Mouse (Mus musculus): Measurements from ENCODE around the gene Gtse1. TPM values are rescaled to one million over a fixed set of nuclear protein-coding genes. Genes with fewer than 3 reads are reported as not detected.

Gtse1 gene
- polyA plus RNA-seq, 1 experiment from 2014 or later, result 24.8 TPM

GRCm38 (mm10) chr15:85908660-85909491 lies 49.3 kb downstream of the Gtse1 start:
- Histone ChIP-seq H3K27ac (no peak overlapping the region), H3K9me3 (replicated peaks) (no peaks in the 10 kb centered on the region), H3K9ac (no peak overlapping the region), H3K36me3 (no peaks in the 10 kb centered on the region), H3K4me3 (no peak overlapping the region), H3K4me2 (replicated peaks) (no peak overlapping the region), H3K27me3 (no peaks in the 10 kb centered on the region), H3K4me1 (peaks cover 13% of the 10 kb centered on the region)
- WGBS, result 88% methylated on average over 7 of the region's 7 CpGs
- ATAC-seq (ENCODE audit: low FRiP score), result no peak

GRCm38 (mm10) chr15:85909492-85909829 lies 49.9 kb downstream of the Gtse1 start:
- Histone ChIP-seq H3K27ac (peak overlapping the region; percentile 13; the same call in 1 of the 2 replicates), H3K9me3 (replicated peaks) (no peaks in the 10 kb centered on the region), H3K4me1 (peaks cover 13% of the 10 kb centered on the region), H3K4me3 (no peak overlapping the region), H3K4me2 (replicated peaks) (no peak overlapping the region), H3K27me3 (no peaks in the 10 kb centered on the region), H3K9ac (no peak overlapping the region), H3K36me3 (no peaks in the 10 kb centered on the region)
- 97% methylated on average over 3 of the region's 3 CpGs for WGBS
- no peak for ATAC-seq (ENCODE audit: low FRiP score)

- H3K4me1 ChIP-seq, result peaks cover 9% of the 10 kb centered on the region; the same call in 1 of the 2 replicates
- 61% methylated on average over 10 of the region's 10 CpGs for WGBS
- H3K27me3 ChIP-seq, result no peaks in the 10 kb centered on the region
- H3K4me3 ChIP-seq, result no peak overlapping the region
- H3K9ac ChIP-seq, result no peak overlapping the region
- H3K4me2 ChIP-seq (replicated peaks), result no peak overlapping the region
- peak overlapping the region; percentile 13; the same call in 1 of the 2 replicates for H3K27ac ChIP-seq
- no peaks in the 10 kb centered on the region for H3K36me3 ChIP-seq
- no peak for ATAC-seq (ENCODE audit: low FRiP score)
- H3K9me3 ChIP-seq (replicated peaks), result no peaks in the 10 kb centered on the region
Observed at GRCm38 (mm10) chr15:85909931-85910330, 50.4 kb downstream of the Gtse1 start.

- H3K36me3 ChIP-seq, result peaks cover 9% of the 10 kb centered on the region
- no peak overlapping the region for H3K4me2 ChIP-seq (replicated peaks)
- no peak overlapping the region for H3K27ac ChIP-seq
- H3K9me3 ChIP-seq (replicated peaks), result 0 out of 2 replicates have a peak, but pooled peaks cover 5% of the 10 kb centered on the region
- 37% methylated on average over 2 of the region's 2 CpGs for WGBS
- no peak overlapping the region for H3K9ac ChIP-seq
- no peak for ATAC-seq (ENCODE audit: low FRiP score)
- H3K27me3 ChIP-seq, result no peaks in the 10 kb centered on the region
- H3K4me3 ChIP-seq, result no peak overlapping the region
- H3K4me1 ChIP-seq, result 0 out of 2 replicates have a peak, but pooled peaks cover 6% of the 10 kb centered on the region
Observed at GRCm38 (mm10) chr15:85913605-85914004, 54.1 kb downstream of the Gtse1 start.

GRCm38 (mm10) chr15:85919191-85919891 lies 59.8 kb downstream of the Gtse1 start:
- Histone ChIP-seq H3K4me2 (replicated peaks) (no peak overlapping the region), H3K9me3 (replicated peaks) (0 out of 2 replicates have a peak, but pooled peaks cover 5% of the 10 kb centered on the region), H3K27ac (no peak overlapping the region), H3K4me3 (no peak overlapping the region), H3K36me3 (peaks cover 19% of the 10 kb centered on the region), H3K27me3 (no peaks in the 10 kb centered on the region), H3K4me1 (no peaks in the 10 kb centered on the region), H3K9ac (no peak overlapping the region)
- no peak for ATAC-seq (ENCODE audit: low FRiP score)
- 46% methylated on average over 8 of the region's 8 CpGs for WGBS

GRCm38 (mm10) chr15:85919892-85920248 lies 60.3 kb downstream of the Gtse1 start:
- no peak overlapping the region for H3K4me2 ChIP-seq (replicated peaks)
- H3K9ac ChIP-seq, result no peak overlapping the region
- H3K4me3 ChIP-seq, result no peak overlapping the region
- WGBS, result 46% methylated on average over 8 of the region's 8 CpGs
- no peak overlapping the region for H3K27ac ChIP-seq
- ATAC-seq (ENCODE audit: low FRiP score), result 0 out of 2 replicates have a peak, but pooled peaks have one; percentile 38
- H3K36me3 ChIP-seq, result peaks cover 23% of the 10 kb centered on the region
- 0 out of 2 replicates have a peak, but pooled peaks cover 5% of the 10 kb centered on the region for H3K9me3 ChIP-seq (replicated peaks)
- no peaks in the 10 kb centered on the region for H3K4me1 ChIP-seq
- H3K27me3 ChIP-seq, result no peaks in the 10 kb centered on the region

- peaks cover 14% of the 10 kb centered on the region; the same call in 1 of the 2 replicates for H3K36me3 ChIP-seq
Observed at GRCm38 (mm10) chr15:85921855-85922254, 62.3 kb downstream of the Gtse1 start.

More at GRCm38 (mm10) chr15:85921855-85922254, 62.3 kb downstream of the Gtse1 start:
- H3K9ac ChIP-seq, result no peak overlapping the region
- 91% methylated on average over 11 of the region's 11 CpGs for WGBS
- no peaks in the 10 kb centered on the region for H3K27me3 ChIP-seq
- no peak overlapping the region for H3K27ac ChIP-seq
- H3K4me2 ChIP-seq (replicated peaks), result no peak overlapping the region
- no peaks in the 10 kb centered on the region for H3K4me1 ChIP-seq
- H3K9me3 ChIP-seq (replicated peaks), result no peaks in the 10 kb centered on the region
- ATAC-seq (ENCODE audit: low FRiP score), result no peak
- no peak overlapping the region for H3K4me3 ChIP-seq

Other genes with a start within 250 kb of the Gtse1 start
- gene Ppara, start 124.8 kb upstream of the Gtse1 start, polyA plus RNA-seq (2016; fragmentation: Nextera tagmentation; extraction: Ambion mirVana), result 1.0 and 1.1 TPM in 2 replicates
- gene Cdpf1, start 48.0 kb upstream of the Gtse1 start, polyA plus RNA-seq (2016; fragmentation: Nextera tagmentation; extraction: Ambion mirVana), result 16.8 and 17.8 TPM in 2 replicates
- 0.12 TPM in 1 of 2 replicates, not detected in the other for gene Pkdrej, start 38.0 kb upstream of the Gtse1 start, polyA plus RNA-seq (2016; fragmentation: Nextera tagmentation; extraction: Ambion mirVana)
- gene Ttc38, start 27.4 kb upstream of the Gtse1 start, polyA plus RNA-seq (2016; fragmentation: Nextera tagmentation; extraction: Ambion mirVana), result 3.9 and 6.3 TPM in 2 replicates
- 42.6 and 47.0 TPM in 2 replicates for gene Trmu, start 19.6 kb downstream of the Gtse1 start, polyA plus RNA-seq (2016; fragmentation: Nextera tagmentation; extraction: Ambion mirVana)
- gene Celsr1, start 174.0 kb downstream of the Gtse1 start, polyA plus RNA-seq (2016; fragmentation: Nextera tagmentation; extraction: Ambion mirVana), result 3.4 and 4.3 TPM in 2 replicates
- 32.5 and 35.2 TPM in 2 replicates for gene Gramd4, start 197.9 kb downstream of the Gtse1 start, polyA plus RNA-seq (2016; fragmentation: Nextera tagmentation; extraction: Ambion mirVana)

Measured in hindbrain, embryonic 12.5 days (tissue).